Mouse (Mus musculus): ENCODE results near the gene Hps5.

- TF ChIP-seq CTCF (conservative IDR thresholded peaks at IDR 0.05 in 1 of 2, IDR thresholded peaks at IDR 0.05 in 1 of 2; ENCODE audit: low read depth in 2 of 2, low read length in 2 of 2) (no peak), POLR2A (IDR thresholded peaks at IDR 0.05; ENCODE audit: low read depth, low read length) (no peak), EP300 (IDR thresholded peaks at IDR 0.05; ENCODE audit: low read length) (no peak), MAX (IDR thresholded peaks at IDR 0.05; ENCODE audit: low read length) (no peak), KAT2A (IDR thresholded peaks at IDR 0.05; ENCODE audit: insufficient replicate concordance, low read length) (no peak), GABPA (IDR thresholded peaks at IDR 0.05; ENCODE audit: insufficient replicate concordance, low read depth, low read length) (no peak), MEF2A (IDR thresholded peaks at IDR 0.05; ENCODE audit: borderline replicate concordance, low read depth, low read length) (no peak), HCFC1 (IDR thresholded peaks at IDR 0.05; ENCODE audit: low read depth, low read length) (no peak), POLR2AphosphoS2 (IDR thresholded peaks at IDR 0.05; ENCODE audit: low read depth, low read length) (no peak), CHD2 (IDR thresholded peaks at IDR 0.05; ENCODE audit: low read length) (no peak), SIN3A (IDR thresholded peaks at IDR 0.05; ENCODE audit: low read length) (no peak), NELFE (IDR thresholded peaks at IDR 0.05; ENCODE audit: low read depth, low read length) (no peak)
Measured at GRCm38 (mm10) chr7:46830799-46831590, 35.1 kb upstream of the Hps5 start.
